Mouse (Mus musculus): ENCODE data around the gene Chrd. TPM values are rescaled to one million over a fixed set of nuclear protein-coding genes. Genes with fewer than 3 reads are reported as not detected.

Chrd gene
- not detected for polyA plus RNA-seq (2017; shearing (Covaris generic))

GRCm38 (mm10) chr16:20732925-20733730, at the start of gene Chrd:
Gene Chrd, plus strand, starts transcription at chr16:20733127.
- no peak for ATAC-seq

- no peak for ATAC-seq
Observed at GRCm38 (mm10) chr16:20690774-20691173, 42.2 kb upstream of the Chrd start.

GRCm38 (mm10) chr16:20691617-20692016, 41.3 kb upstream of the Chrd start:
- ATAC-seq: no peak

- ATAC-seq: no peak
Observed at GRCm38 (mm10) chr16:20692241-20692965, 40.5 kb upstream of the Chrd start.

- ATAC-seq: peak; percentile 84
Observed at GRCm38 (mm10) chr16:20693111-20693701, 39.7 kb upstream of the Chrd start, which contains the start of gene Fam131a. Gene Fam131a, plus strand, starts transcription at chr16:20693241.

GRCm38 (mm10) chr16:20694781-20695180, 38.1 kb upstream of the Chrd start:
- no peak for ATAC-seq

GRCm38 (mm10) chr16:20695622-20696323, 37.2 kb upstream of the Chrd start:
- peak; percentile 27 for ATAC-seq

GRCm38 (mm10) chr16:20699266-20699665, 33.7 kb upstream of the Chrd start:
- no peak for ATAC-seq

GRCm38 (mm10) chr16:20700036-20700435, 32.9 kb upstream of the Chrd start:
- ATAC-seq: no peak

GRCm38 (mm10) chr16:20701316-20701715, 31.6 kb upstream of the Chrd start:
- no peak for ATAC-seq

- no peak for ATAC-seq
Observed at GRCm38 (mm10) chr16:20701729-20702521, 31.0 kb upstream of the Chrd start.

- ATAC-seq: no peak
Observed at GRCm38 (mm10) chr16:20702522-20702893, 30.4 kb upstream of the Chrd start.

- no peak for ATAC-seq
Observed at GRCm38 (mm10) chr16:20703071-20703470, 29.9 kb upstream of the Chrd start.

GRCm38 (mm10) chr16:20703699-20704400, 29.1 kb upstream of the Chrd start:
- no peak for ATAC-seq

GRCm38 (mm10) chr16:20705786-20706185, 27.1 kb upstream of the Chrd start:
- ATAC-seq: no peak

GRCm38 (mm10) chr16:20706407-20707055, 26.4 kb upstream of the Chrd start:
- ATAC-seq: no peak

GRCm38 (mm10) chr16:20708220-20708938, 24.5 kb upstream of the Chrd start:
- no peak for ATAC-seq

GRCm38 (mm10) chr16:20708939-20709734, 23.8 kb upstream of the Chrd start:
- ATAC-seq: no peak

- ATAC-seq: no peak
Observed at GRCm38 (mm10) chr16:20710370-20710769, 22.6 kb upstream of the Chrd start.
